ENCODE assay signal across 8 mouse cellular contexts in the genomic region with DNA sequence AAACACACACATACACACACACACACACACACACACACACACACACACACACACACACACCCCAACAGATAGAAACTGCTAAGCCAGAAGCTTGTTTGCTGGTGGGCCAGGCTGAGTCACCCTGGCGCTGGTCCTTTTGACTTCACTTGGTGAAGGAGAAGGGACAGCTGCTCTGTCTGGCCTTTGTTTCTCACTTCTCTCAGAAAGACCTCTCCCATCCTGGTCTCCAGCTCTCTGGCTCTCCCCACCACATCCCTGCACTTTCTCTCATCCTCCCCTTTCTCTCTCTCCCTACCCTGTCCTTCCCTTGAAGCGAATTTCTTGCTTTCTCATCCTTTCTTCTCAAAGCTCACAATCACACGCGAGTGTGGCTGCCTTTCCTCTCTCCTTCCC.
A peak's percentile ranks its signal among the peaks of the same experiment; 100 is the strongest.
DNase-seq lines count a peak whose midpoint lies in the region; ATAC-seq lines count a peak whose summit lies in the region.

No protein-coding gene starts in this region.

- intact Hi-C loops in heart, postnatal 14 days (cut with DNase I): no loop called here

- WGBS in kidney, embryonic 14.5 days: 19% methylated on average over 4 of the region's 4 CpGs
- 36% methylated on average over 4 of the region's 4 CpGs for WGBS in embryonic facial prominence, embryonic 11.5 days
- 13% methylated on average over 4 of the region's 4 CpGs for WGBS in midbrain, embryonic 15.5 days

- H3K9ac ChIP-seq in kidney, embryonic 14.5 days (ENCODE audit: low read depth, low read length): no peak overlapping the region
- H3K9ac ChIP-seq in embryonic facial prominence, embryonic 11.5 days (replicated peaks; ENCODE audit: low read length): 0 out of 2 replicates have a peak overlapping the region, but pooled peaks have one; percentile 5
- no peak overlapping the region for H3K9ac ChIP-seq in midbrain, embryonic 15.5 days

- H3K9me3 ChIP-seq in kidney, embryonic 14.5 days (ENCODE audit: control insufficient read depth, low read length): no peaks in the 10 kb centered on the region
- no peaks in the 10 kb centered on the region for H3K9me3 ChIP-seq in embryonic facial prominence, embryonic 11.5 days (replicated peaks; ENCODE audit: control insufficient read depth, low read length)
- H3K9me3 ChIP-seq in midbrain, embryonic 15.5 days: no peaks in the 10 kb centered on the region

- no peak for ATAC-seq in kidney, embryonic 14.5 days (ENCODE audit: low FRiP score, low TSS enrichment)
- ATAC-seq in embryonic facial prominence, embryonic 11.5 days (replicated peaks; ENCODE audit: insufficient number of reproducible peaks, low FRiP score, low TSS enrichment, low read depth): no peak
- no peak for ATAC-seq in midbrain, embryonic 15.5 days (replicated peaks)
- ATAC-seq in megakaryocyte progenitor cell, adult 5-6 weeks (replicated peaks; ENCODE audit: poor library complexity): no peak

- no peaks in the 10 kb centered on the region for H3K27me3 ChIP-seq in kidney, embryonic 14.5 days (ENCODE audit: control insufficient read depth, insufficient read depth, low read length)
- H3K27me3 ChIP-seq in embryonic facial prominence, embryonic 11.5 days (ENCODE audit: control insufficient read depth, insufficient read depth, low read length): no peaks in the 10 kb centered on the region
- H3K27me3 ChIP-seq in midbrain, embryonic 15.5 days (replicated peaks): no peaks in the 10 kb centered on the region

- H3K27ac ChIP-seq in kidney, embryonic 14.5 days (ENCODE audit: low read depth, low read length): peak overlapping the region; percentile 80
- H3K27ac ChIP-seq in embryonic facial prominence, embryonic 11.5 days (replicated peaks; ENCODE audit: low read depth, low read length): 0 out of 2 replicates have a peak overlapping the region, but pooled peaks have one; percentile 16
- peak overlapping the region; percentile 96 for H3K27ac ChIP-seq in midbrain, embryonic 15.5 days

- no peak for DNase-seq in kidney, adult 18-20 months
- no peak for DNase-seq in embryonic facial prominence, embryonic 11.5 days (ENCODE audit: low spot score)
- DNase-seq in heart, postnatal 14 days: peak; percentile 63 to 74
- no peak for DNase-seq in MN1 (ENCODE audit: low spot score)
- DNase-seq in layer of hippocampus, adult 11-12 months (ENCODE audit: low spot score): no peak

- H3K4me3 ChIP-seq in kidney, embryonic 14.5 days (ENCODE audit: low read length): no peak overlapping the region
- no peak overlapping the region for H3K4me3 ChIP-seq in embryonic facial prominence, embryonic 11.5 days (ENCODE audit: low read depth, low read length)
- no peak overlapping the region for H3K4me3 ChIP-seq in midbrain, embryonic 15.5 days

- H3K4me1 ChIP-seq in kidney, embryonic 14.5 days (ENCODE audit: control insufficient read depth, insufficient read depth, low read length): peaks cover 83% of the 10 kb centered on the region
- H3K4me1 ChIP-seq in embryonic facial prominence, embryonic 11.5 days (ENCODE audit: control insufficient read depth, insufficient read depth, low read length): peaks cover 30% of the 10 kb centered on the region
- peaks cover 99% of the 10 kb centered on the region for H3K4me1 ChIP-seq in midbrain, embryonic 15.5 days

- H3K36me3 ChIP-seq in kidney, embryonic 14.5 days (ENCODE audit: control insufficient read depth, insufficient read depth, low read length): no peaks in the 10 kb centered on the region
- H3K36me3 ChIP-seq in embryonic facial prominence, embryonic 11.5 days (replicated peaks; ENCODE audit: control insufficient read depth, insufficient read depth, low read depth, low read length): no peaks in the 10 kb centered on the region
- no peaks in the 10 kb centered on the region for H3K36me3 ChIP-seq in midbrain, embryonic 15.5 days (replicated peaks)

- no peak overlapping the region for H3K4me2 ChIP-seq in kidney, embryonic 14.5 days (replicated peaks; ENCODE audit: low read depth, low read length)
- H3K4me2 ChIP-seq in embryonic facial prominence, embryonic 11.5 days (ENCODE audit: low read depth, low read length): no peak overlapping the region
- no peak overlapping the region; the same call in 1 of the 2 replicates for H3K4me2 ChIP-seq in midbrain, embryonic 15.5 days

Comparison
In these comparisons a context has a peak if more than half of its experiments do, and no peak if none do; other contexts are left out.
1. H3K27ac ChIP-seq: peak in every context shown above with its lines; median percentile 96 in midbrain, embryonic 15.5 days; 80 in kidney, embryonic 14.5 days; 16 in embryonic facial prominence, embryonic 11.5 days.
2. DNase-seq: peak in heart, postnatal 14 days (2 of 2); none in kidney, adult 18-20 months (single experiment), embryonic facial prominence, embryonic 11.5 days (single experiment), MN1 (single experiment) and layer of hippocampus, adult 11-12 months (single experiment).